Mouse (Mus musculus) gastrocnemius, postnatal 4 days (tissue): ENCODE data around the gene Samsn1. TPM values are rescaled to one million over a fixed set of nuclear protein-coding genes. Genes with fewer than 3 reads are reported as not detected.
"Not testable (repeated sequence)": the region's sequence is repeated elsewhere in the genome, so short reads cannot be mapped to it uniquely, and the experiment has no call there.

Experiments
- DNase-seq, 2 experiments: peaks; one replicate each; pipeline ENCODE4 v3.0.0; 2021 to 2022; ENCODE audit warnings: low spot score in 2 of 2, mixed read lengths in 2 of 2
- total RNA-seq, 2 experiments: library from RNA; stranded (reverse); gene quantifications; 2 replicates each; pipeline ENCODE4 v1.2.3; 2021

The Samsn1 gene
- total RNA-seq, 2 experiments from 2014 or later: 1.0 to 1.5 TPM

GRCm38 (mm10) chr16:75878885-75879284 lies 143.2 kb downstream of the Samsn1 start:
- no peak for DNase-seq

GRCm38 (mm10) chr16:75877170-75877569 lies 144.9 kb downstream of the Samsn1 start:
- no peak for DNase-seq

GRCm38 (mm10) chr16:75875896-75876295 lies 146.2 kb downstream of the Samsn1 start:
- DNase-seq: no peak

GRCm38 (mm10) chr16:75874508-75874907 lies 147.6 kb downstream of the Samsn1 start:
- no peak for DNase-seq

GRCm38 (mm10) chr16:75872241-75872640 lies 149.8 kb downstream of the Samsn1 start:
- DNase-seq: no peak

- DNase-seq: no peak
Observed at GRCm38 (mm10) chr16:75867400-75867799, 154.7 kb downstream of the Samsn1 start.

- no peak for DNase-seq
Observed at GRCm38 (mm10) chr16:75865505-75865904, 156.6 kb downstream of the Samsn1 start.

- DNase-seq: no peak
Observed at GRCm38 (mm10) chr16:75864673-75865072, 157.4 kb downstream of the Samsn1 start.

- DNase-seq: no peak
Observed at GRCm38 (mm10) chr16:75856343-75856742, 165.7 kb downstream of the Samsn1 start.

- no peak for DNase-seq
Observed at GRCm38 (mm10) chr16:75855402-75855801, 166.7 kb downstream of the Samsn1 start.

- no peak for DNase-seq
Observed at GRCm38 (mm10) chr16:75853556-75854271, 168.4 kb downstream of the Samsn1 start.

GRCm38 (mm10) chr16:75852485-75852884 lies 169.6 kb downstream of the Samsn1 start:
- no peak for DNase-seq

GRCm38 (mm10) chr16:75849039-75849438 lies 173.0 kb downstream of the Samsn1 start:
- no peak for DNase-seq

- no peak for DNase-seq
Observed at GRCm38 (mm10) chr16:75843653-75844062, 178.4 kb downstream of the Samsn1 start.

GRCm38 (mm10) chr16:75843031-75843430 lies 179.1 kb downstream of the Samsn1 start:
- DNase-seq: no peak

- DNase-seq: no peak
Observed at GRCm38 (mm10) chr16:75842569-75842968, 179.5 kb downstream of the Samsn1 start.

- no peak for DNase-seq
Observed at GRCm38 (mm10) chr16:75837728-75838451, 184.2 kb downstream of the Samsn1 start.

GRCm38 (mm10) chr16:75831390-75831789 lies 190.7 kb downstream of the Samsn1 start:
- DNase-seq: no peak

GRCm38 (mm10) chr16:75826949-75827348 lies 195.1 kb downstream of the Samsn1 start:
- not testable (repeated sequence) for DNase-seq

- DNase-seq: no peak
Observed at GRCm38 (mm10) chr16:75826498-75826897, 195.6 kb downstream of the Samsn1 start.

GRCm38 (mm10) chr16:75823226-75823625 lies 198.9 kb downstream of the Samsn1 start:
- no peak for DNase-seq

- DNase-seq: no peak
Observed at GRCm38 (mm10) chr16:75820963-75821362, 201.1 kb downstream of the Samsn1 start.
